Mouse (Mus musculus): ENCODE data around the gene Fahd1. TPM values are rescaled to one million over a fixed set of nuclear protein-coding genes. Genes with fewer than 3 reads are reported as not detected.
A peak's percentile ranks its signal among the peaks of the same experiment; 100 is the strongest.

Gene Fahd1
- total RNA-seq, 2 experiments from 2014 or later = 45.2 to 48.3 TPM

DNA sequence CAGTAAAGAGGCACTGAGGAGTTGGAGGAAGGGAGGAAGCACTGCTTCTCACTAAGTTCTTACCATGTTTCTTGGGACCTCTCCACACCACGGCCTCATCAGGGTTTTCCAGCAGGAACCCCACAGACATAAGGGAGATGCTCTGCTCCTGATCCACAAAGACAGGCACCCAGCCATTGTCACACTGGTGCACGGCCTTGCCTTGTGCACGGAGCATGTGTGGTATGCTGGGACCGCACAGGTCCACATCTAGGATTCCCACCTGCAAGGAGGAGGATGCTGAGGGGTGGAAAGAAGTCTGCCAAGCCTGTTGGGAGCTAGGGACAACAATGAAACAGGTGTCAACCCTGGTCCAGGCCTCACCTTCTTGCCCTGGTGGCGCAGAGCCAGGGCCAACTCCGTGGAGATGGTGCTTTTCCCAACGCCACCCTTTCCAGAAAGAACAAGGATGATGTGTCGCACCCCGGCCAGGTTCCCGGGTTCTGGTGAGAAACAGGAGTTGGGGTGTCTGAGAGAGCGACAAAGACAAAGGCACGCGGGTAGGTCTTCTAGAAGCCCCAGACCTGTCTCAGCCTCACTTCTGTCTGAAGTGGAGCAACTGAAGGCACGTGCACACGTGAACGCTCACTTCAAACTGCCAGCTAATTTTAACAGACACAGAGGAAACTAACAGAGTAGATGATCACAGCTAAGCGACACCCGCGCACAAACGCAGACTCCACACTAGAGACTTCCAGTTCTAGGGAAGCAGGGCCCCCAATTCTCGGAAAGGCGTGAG, 35.4 kb upstream of the Fahd1 start:
- no peak for DNase-seq (ENCODE audit: low spot score)

DNA sequence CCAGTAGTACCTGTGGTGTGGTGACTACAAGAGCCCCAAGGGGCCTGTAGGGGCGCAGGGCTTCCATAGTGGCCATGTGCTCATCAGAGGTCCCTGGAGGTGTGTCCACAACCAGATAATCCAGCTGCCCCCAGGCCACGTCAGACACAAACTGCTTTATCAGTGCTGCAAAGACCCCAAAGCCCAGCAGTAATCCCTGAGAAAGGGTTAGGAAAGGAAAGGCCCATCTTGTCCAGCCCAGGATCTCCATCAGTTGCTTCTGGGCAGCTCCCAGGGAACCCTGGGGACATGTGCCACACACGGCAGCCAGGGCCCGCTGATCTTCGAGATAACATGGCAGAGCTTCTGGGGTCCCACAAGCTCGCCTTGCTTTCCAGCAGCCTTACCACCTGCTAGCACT, 34.2 kb upstream of the Fahd1 start:
- no peak for DNase-seq (ENCODE audit: low spot score)

DNA sequence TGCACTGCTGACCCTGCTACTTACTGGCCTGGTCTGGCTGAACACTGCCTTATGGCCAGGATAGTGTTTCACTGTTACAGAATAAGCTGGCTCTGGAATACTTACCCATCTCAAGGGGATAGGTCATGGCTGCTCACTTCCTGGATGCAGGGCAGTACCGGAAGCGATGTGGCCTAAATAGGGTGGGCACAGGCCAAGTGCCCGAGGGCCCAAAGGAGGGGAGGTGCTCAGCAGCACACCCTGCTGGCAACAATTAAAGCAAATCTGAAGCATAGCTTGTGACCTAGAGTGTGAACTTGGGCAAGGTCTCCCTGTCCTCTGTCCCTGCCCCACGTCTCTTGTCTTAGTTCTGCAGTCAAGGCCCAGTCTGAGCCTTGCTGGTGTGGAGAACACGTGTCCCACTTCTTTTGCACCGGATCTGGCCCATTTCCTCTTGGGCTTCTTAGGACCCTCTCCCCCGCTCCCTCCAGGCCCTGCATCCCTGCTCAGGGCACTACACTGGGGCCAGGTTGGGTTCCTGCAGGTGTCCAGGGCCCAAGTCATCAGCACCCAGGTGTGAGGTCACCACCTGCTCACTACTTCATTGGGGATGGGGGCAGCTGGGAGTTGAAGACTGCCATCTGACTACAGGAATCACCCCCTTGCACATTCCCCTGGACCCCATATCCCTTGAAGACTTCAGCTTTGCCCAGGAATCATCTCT, 31.7 kb upstream of the Fahd1 start:
- peak; percentile 52 for DNase-seq (ENCODE audit: low spot score)

- DNase-seq (ENCODE audit: low spot score) = no peak
These were observed 28.4 kb upstream of the Fahd1 start for GRCm38 (mm10) chr17:24878531-24878930.

DNA sequence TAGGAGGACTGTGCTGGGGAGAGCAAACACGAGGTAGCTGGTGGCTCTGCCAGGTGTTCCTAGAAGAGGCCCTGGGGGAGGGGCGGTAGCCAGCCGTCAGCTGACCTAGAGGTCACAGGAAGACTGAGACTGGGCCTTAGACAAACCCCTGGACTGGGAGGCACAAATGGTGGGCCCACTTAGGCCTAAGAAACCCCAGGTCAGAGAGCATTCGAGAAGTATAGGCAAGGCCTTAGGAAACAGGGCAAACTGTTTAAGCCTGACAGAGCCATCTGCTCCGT, 27.9 kb upstream of the Fahd1 start:
- peak; percentile 74 for DNase-seq (ENCODE audit: low spot score)

DNA sequence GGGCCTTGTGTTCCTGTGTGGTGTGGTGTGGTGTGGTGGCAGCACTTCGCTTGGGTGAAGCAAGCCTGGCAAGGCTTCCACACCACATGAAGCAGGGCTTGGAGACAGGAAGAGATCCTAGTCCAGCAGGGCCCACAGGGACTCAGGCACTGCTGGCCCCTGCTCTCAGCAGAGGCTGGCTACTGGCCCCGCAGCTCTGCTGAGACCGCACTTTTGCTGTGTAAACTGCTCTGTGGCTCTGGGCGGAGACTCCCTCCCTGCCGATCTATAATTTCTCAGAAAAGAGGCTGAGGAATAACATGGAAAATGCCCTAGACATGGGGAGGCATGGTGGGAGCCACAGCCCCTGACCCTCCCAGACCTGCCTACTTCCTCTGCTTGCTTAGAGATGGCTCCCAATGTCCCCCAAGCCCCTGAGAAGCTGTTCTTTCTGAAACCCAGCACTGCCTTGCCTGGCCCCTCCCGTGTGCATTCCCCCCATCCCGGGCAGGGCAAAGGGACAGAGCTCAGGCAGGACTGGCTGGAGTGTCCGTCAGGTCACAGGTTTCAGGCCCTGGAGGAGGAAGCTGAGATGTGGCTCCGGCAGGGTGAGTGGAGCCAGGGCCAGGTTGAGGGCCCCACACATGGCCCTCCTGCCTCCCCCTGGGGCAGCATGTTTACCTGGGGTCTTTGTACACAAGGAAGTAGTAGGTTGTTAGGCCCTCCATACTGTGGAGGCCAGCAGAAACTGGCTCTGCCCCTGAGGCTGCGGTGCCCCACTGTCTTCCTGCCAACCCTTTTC, 27.4 kb upstream of the Fahd1 start:
- DNase-seq (ENCODE audit: low spot score) = peak; percentile 51

- DNase-seq (ENCODE audit: low spot score) = no peak
These were observed 24.8 kb upstream of the Fahd1 start for GRCm38 (mm10) chr17:24874989-24875388.

DNA sequence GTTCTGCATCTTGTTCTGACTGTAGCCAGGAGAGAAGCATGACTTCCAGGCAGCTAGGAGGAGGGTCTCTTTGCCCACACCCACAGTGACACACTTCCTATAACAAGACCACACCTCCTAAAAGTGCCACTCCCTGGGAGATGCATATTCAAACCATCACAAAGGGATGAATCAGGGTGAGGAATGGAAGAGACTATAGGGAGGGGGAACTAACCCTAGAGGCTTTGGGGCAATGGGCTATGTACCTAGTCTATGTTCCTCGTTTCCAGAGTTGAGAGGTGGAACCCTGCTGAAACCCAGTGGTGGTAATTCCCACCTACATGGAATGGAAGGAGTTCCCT, 24.2 kb upstream of the Fahd1 start:
- no peak for DNase-seq (ENCODE audit: low spot score)

DNA sequence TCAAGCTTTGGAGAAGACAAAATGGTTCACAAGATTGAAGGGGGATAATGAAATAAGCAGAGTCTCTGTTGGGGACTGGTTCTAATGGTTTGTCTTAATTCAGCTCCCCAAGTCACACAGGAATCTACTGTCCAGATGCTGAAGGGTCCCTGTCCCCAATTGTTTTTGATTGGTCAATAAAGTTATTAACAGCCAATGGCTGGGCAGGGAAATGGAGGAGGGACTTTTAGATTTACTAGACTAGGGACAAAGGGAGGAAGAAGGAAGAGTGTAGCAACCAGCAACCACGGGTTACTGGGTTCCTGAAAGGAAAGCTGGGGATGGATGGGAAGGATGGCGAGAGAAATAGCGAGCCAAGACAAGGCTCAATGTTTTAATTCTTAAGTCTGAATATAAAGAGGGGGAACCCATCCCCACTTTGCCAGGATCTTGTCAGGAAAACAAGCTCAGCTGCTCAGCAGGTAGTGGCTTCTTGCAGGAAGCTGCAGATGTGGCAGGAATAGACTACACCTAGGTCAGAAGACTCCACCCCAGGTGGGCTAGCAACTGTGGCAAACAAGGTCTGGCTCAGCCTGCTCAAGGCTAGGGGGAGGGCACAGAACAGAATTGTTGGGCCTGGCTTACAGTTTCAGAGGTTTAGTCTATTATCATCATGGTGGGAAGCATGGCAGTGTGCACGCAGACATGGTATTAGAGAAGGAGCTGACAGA, 23.7 kb upstream of the Fahd1 start:
- DNase-seq (ENCODE audit: low spot score) = no peak

- DNase-seq (ENCODE audit: low spot score) = no peak
These were observed 17.8 kb upstream of the Fahd1 start for GRCm38 (mm10) chr17:24867914-24868313.

DNA sequence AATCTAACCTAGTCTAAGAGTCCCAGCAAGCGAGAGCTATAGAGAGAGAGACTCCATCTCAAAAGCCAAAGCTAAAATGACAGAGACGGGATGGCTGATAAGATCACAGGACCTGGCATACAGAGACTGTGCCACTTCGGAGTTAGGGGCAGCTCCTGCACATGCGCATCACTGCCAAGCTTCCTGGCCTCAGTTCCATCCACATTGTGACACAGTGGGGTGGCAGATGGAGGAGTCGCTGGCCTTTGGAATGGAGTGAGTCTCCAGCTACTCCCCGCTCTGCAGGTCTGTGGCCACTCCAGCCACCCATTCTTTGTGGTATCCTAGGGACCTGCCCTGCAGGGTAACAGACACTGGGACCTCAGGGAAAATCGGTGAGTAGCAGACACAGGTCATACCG, 15.6 kb upstream of the Fahd1 start, which contains the start of gene Igfals:
Igfals (plus strand) TSS at position 222 of the 400 bp plus-strand sequence.
- DNase-seq (ENCODE audit: low spot score) = no peak

- no peak for DNase-seq (ENCODE audit: low spot score)
These were observed 11.6 kb upstream of the Fahd1 start for GRCm38 (mm10) chr17:24861785-24862184.

- no peak for DNase-seq (ENCODE audit: low spot score)
These were observed 9.9 kb upstream of the Fahd1 start for GRCm38 (mm10) chr17:24860076-24860475.

GRCm38 (mm10) chr17:24858967-24859366, 8.8 kb upstream of the Fahd1 start:
- no peak for DNase-seq (ENCODE audit: low spot score)

DNA sequence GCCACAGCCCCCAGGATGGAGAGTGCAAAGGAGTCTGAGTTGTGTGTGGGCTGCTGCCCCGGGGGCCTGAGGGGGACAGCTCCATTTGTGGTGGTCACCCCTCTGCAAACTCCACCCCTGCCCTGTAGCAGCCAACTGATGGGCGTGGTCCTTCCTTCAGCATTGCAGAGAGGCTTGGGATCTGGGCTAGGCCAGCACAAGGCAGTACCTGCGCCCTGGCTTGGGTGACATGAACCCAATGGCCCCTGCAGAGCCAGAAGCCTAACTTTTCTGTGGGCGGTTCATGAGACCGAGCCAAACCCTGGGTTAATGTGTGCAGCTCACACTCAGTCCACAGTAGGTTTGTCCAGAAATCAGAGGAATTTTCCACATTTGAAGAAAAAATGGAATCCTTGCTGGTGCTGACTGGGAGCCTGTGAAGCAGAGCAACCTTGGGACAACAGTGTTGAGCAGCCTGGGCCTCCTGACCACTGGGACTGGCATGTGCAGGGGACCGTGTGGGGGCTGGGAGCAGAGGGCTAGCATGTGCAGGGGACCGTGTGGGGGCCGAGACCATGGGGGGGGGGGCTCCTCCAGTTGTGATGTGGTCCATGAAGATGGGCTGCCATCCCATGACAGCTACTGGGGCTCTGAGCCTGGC, 7.8 kb upstream of the Fahd1 start:
- no peak for DNase-seq (ENCODE audit: low spot score)

DNA sequence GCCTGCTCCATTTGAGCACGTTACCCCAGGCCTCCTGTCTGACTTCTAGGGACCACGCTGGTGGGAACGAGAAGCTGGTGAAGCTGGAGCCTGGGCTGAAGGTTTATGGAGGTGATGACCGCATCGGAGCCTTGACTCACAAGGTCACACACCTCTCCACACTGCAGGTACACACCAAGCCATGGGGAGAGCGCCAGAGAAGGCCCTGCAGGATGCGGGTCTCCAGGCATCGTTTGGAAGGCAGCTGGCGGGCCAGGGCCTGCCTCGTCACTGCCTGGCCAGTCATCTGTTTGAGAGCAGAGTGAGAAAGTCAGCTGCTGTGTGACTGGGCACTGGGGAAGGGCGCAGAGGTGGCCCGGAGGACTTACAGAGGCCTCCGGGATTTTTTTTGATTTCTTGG, 6.4 kb upstream of the Fahd1 start:
- no peak for DNase-seq (ENCODE audit: low spot score)

DNA sequence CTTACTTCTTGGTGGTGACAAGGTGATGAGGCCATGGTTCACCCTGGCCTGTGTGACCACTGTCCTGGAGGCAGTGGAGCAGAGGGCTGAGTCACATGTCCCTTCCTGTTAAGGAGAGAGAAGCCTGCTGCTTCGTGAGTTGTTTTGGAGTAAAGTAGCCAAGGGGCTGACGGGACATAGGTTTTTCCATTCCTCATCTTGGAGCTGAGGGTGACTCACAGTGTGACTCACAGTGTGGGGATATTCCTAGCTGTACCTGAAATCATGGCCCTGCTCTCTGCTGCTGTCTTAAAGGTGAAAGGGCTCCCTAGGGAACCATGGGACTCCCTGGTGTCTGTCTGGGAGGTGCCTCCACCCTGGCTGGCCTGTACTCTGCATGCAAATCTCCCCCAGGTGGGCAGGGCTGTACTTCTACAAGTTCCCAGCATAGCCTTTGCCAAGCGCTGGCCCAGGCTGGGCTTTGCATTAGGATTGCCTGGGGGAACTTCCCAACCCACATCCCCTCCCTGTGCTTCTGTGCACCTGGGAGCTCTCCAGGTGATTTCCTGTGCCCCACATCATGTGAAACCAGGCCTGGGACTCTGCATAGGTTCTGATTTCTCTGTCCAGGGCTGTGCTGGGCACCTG, 5.8 kb upstream of the Fahd1 start:
- DNase-seq (ENCODE audit: low spot score) = no peak

DNA sequence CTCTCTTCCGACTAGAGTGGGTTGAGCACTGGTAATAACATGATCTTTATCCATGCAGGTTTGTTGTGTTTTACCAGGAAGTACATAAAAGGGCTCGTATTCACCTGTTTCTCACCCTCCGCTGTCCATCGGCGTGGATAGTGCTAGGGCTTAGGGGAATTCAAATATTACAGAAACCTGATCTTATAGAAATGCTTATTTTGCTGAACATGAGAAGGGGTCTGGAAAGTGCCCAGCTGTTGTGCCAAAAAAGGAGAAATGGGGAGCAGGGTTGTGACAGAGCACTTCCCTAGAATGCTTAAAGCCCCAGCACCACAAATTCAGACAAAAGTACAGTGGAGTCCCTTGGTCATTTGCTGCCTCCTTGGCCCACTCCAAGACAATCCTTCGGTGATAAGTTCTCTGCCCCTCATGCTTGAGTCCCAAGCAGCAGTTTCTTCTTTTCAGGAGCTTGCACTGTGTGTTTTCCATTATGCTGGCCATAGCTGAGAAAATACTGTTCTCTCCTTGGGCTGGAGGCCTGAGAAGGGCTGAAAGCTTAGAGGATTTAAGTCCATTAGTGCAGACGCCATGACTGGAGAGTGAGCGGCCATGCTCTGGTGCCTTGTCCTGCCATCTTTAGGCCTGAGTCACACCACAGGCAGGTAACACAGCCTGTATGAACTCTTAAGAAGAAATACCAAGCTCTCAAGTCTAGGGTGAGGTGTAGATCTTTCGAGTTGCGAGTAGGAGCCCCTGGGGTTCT, 1.4 kb upstream of the Fahd1 start:
- DNase-seq (ENCODE audit: low spot score) = no peak

DNA sequence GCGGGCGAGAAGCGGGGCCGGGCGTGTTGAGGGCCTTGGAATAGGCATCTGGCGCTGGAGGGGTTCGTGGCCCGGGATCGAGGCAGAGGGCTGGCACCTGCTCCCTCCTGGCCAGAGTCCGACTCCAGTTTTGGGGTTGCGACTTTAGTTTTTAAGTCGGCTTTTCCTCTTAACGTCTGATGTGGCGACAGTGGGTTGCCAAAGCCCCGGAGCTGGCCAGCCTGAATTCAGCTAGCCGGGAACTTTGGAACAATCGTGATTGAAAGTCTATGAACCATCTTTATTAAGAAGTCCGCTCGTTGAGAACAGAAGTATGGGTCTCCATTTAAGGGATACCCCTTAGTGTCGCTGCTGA, 586 bp upstream of the Fahd1 start:
- no peak for DNase-seq (ENCODE audit: low spot score)

DNA sequence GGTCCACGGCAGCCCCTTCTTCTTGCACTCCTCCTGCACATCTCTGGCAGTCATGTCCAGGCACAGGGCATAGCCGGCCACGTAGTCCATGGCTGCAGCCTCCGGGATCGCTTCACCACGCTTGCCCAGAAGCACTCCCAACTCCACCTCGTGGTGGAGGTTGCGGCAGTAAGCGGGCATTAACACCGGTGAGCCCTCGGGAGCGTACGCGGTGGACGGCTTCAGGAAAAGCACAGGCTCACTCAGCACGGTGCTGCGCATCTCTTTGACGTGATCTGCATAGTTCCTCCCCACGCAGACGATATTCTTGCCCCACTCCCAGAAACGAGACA, 465 bp downstream of the Fahd1 start:
- DNase-seq (ENCODE audit: low spot score) = no peak
